In genomic region chr16:92403069-92403468, GRCm38 (mm10) we compare ENCODE assay signal across 8 mouse cellular contexts. TPM values are rescaled to one million over a fixed set of nuclear protein-coding genes. Genes with fewer than 3 reads are reported as not detected.
DNase-seq lines count a peak whose midpoint lies in the region; ATAC-seq lines count a peak whose summit lies in the region.

No protein-coding gene starts in this region.

- H3K4me3 ChIP-seq in forebrain, embryonic 10.5 days, result no peak overlapping the region
- H3K4me3 ChIP-seq in forebrain, embryonic 11.5 days (ENCODE audit: low read depth, low read length), result no peak overlapping the region
- H3K4me3 ChIP-seq in heart, embryonic 13.5 days, result no peak overlapping the region
- H3K4me3 ChIP-seq in lung, embryonic 16.5 days (ENCODE audit: low read length), result no peak overlapping the region
- H3K4me3 ChIP-seq in neural tube, embryonic 15.5 days (replicated peaks), result no peak overlapping the region

- no peaks in the 10 kb centered on the region for H3K36me3 ChIP-seq in forebrain, embryonic 10.5 days (replicated peaks)
- no peaks in the 10 kb centered on the region for H3K36me3 ChIP-seq in forebrain, embryonic 11.5 days (ENCODE audit: control insufficient read depth, insufficient read depth, low read length)
- no peaks in the 10 kb centered on the region for H3K36me3 ChIP-seq in heart, embryonic 13.5 days
- H3K36me3 ChIP-seq in lung, embryonic 16.5 days (ENCODE audit: control insufficient read depth, insufficient read depth, low read length), result no peaks in the 10 kb centered on the region
- H3K36me3 ChIP-seq in neural tube, embryonic 15.5 days, result no peaks in the 10 kb centered on the region

- peaks cover 24% of the 10 kb centered on the region for H3K27me3 ChIP-seq in forebrain, embryonic 10.5 days (ENCODE audit: poor library complexity, severe bottlenecking)
- no peaks in the 10 kb centered on the region for H3K27me3 ChIP-seq in forebrain, embryonic 11.5 days (ENCODE audit: control insufficient read depth, insufficient read depth, low read length)
- H3K27me3 ChIP-seq in heart, embryonic 13.5 days (replicated peaks), result no peaks in the 10 kb centered on the region
- H3K27me3 ChIP-seq in lung, embryonic 16.5 days (ENCODE audit: control insufficient read depth, insufficient read depth, low read depth, low read length), result no peaks in the 10 kb centered on the region
- H3K27me3 ChIP-seq in neural tube, embryonic 15.5 days (replicated peaks), result no peaks in the 10 kb centered on the region

- 82% methylated on average over 10 of the region's 10 CpGs for WGBS in forebrain, embryonic 10.5 days
- 83% methylated on average over 10 of the region's 10 CpGs for WGBS in forebrain, embryonic 11.5 days
- WGBS in heart, embryonic 13.5 days, result 65% methylated on average over 10 of the region's 10 CpGs
- 23% methylated on average over 10 of the region's 10 CpGs for WGBS in lung, embryonic 16.5 days
- WGBS in neural tube, embryonic 15.5 days, result 81% methylated on average over 10 of the region's 10 CpGs

- peaks cover 55% of the 10 kb centered on the region for H3K4me1 ChIP-seq in forebrain, embryonic 10.5 days
- H3K4me1 ChIP-seq in forebrain, embryonic 11.5 days (replicated peaks; ENCODE audit: control insufficient read depth, insufficient read depth, low read length), result peaks cover 26% of the 10 kb centered on the region
- peaks cover 62% of the 10 kb centered on the region for H3K4me1 ChIP-seq in heart, embryonic 13.5 days
- peaks cover 62% of the 10 kb centered on the region for H3K4me1 ChIP-seq in lung, embryonic 16.5 days (replicated peaks; ENCODE audit: control insufficient read depth, insufficient read depth, low read length)
- peaks cover 30% of the 10 kb centered on the region for H3K4me1 ChIP-seq in neural tube, embryonic 15.5 days

- H3K9me3 ChIP-seq in forebrain, embryonic 10.5 days, result no peaks in the 10 kb centered on the region
- H3K9me3 ChIP-seq in forebrain, embryonic 11.5 days (ENCODE audit: control insufficient read depth, low read length), result no peaks in the 10 kb centered on the region
- H3K9me3 ChIP-seq in heart, embryonic 13.5 days, result no peaks in the 10 kb centered on the region
- no peaks in the 10 kb centered on the region for H3K9me3 ChIP-seq in lung, embryonic 16.5 days (ENCODE audit: control insufficient read depth, low read length)
- no peaks in the 10 kb centered on the region for H3K9me3 ChIP-seq in neural tube, embryonic 15.5 days (replicated peaks)

- no peak overlapping the region for H3K9ac ChIP-seq in forebrain, embryonic 11.5 days (ENCODE audit: low read length)
- H3K9ac ChIP-seq in heart, embryonic 13.5 days, result peak overlapping the region; percentile 74; the same call in 1 of the 2 replicates
- H3K9ac ChIP-seq in lung, embryonic 16.5 days (ENCODE audit: low read length), result peak overlapping the region; percentile 44; the same call in 1 of the 2 replicates
- H3K9ac ChIP-seq in neural tube, embryonic 15.5 days (replicated peaks), result no peak overlapping the region

- H3K27ac ChIP-seq in forebrain, embryonic 10.5 days, result peak overlapping the region; percentile 63; the same call in 1 of the 2 replicates
- H3K27ac ChIP-seq in forebrain, embryonic 11.5 days (ENCODE audit: low read depth, low read length), result no peak overlapping the region
- H3K27ac ChIP-seq in heart, embryonic 13.5 days (replicated peaks), result peak overlapping the region; percentile 61
- peak overlapping the region; percentile 96 for H3K27ac ChIP-seq in lung, embryonic 16.5 days (ENCODE audit: low read length)
- H3K27ac ChIP-seq in neural tube, embryonic 15.5 days (replicated peaks), result no peak overlapping the region

- ATAC-seq in forebrain, embryonic 11.5 days (replicated peaks; ENCODE audit: low FRiP score), result no peak
- no peak for ATAC-seq in heart, embryonic 13.5 days (ENCODE audit: extremely low read depth, insufficient number of reproducible peaks, low FRiP score, low TSS enrichment)
- peak; percentile 70 for ATAC-seq in lung, embryonic 16.5 days (ENCODE audit: low read depth)
- no peak for ATAC-seq in neural tube, embryonic 15.5 days (ENCODE audit: low FRiP score)

- no peak for DNase-seq in forebrain, embryonic 10.5 days (ENCODE audit: extremely low spot score, low spot score)
- DNase-seq in forebrain, embryonic 11.5 days (ENCODE audit: low spot score), result no peak
- DNase-seq in R1 (ENCODE audit: low read depth, low spot score), result peak; percentile 33
- DNase-seq in embryo, embryonic 11 days, result no peak
- DNase-seq in frontal cortex, postnatal 25 days (ENCODE audit: low spot score in 2 of 2), result no peak

- H3K4me2 ChIP-seq in forebrain, embryonic 11.5 days (ENCODE audit: low read depth, low read length, severe bottlenecking), result no peak overlapping the region
- no peak overlapping the region for H3K4me2 ChIP-seq in heart, embryonic 13.5 days
- peak overlapping the region; percentile 38 for H3K4me2 ChIP-seq in lung, embryonic 16.5 days (ENCODE audit: low read depth, low read length)
- H3K4me2 ChIP-seq in neural tube, embryonic 15.5 days, result no peak overlapping the region

RNA-seq across cellular contexts. Expression of gene Kcne1, which starts 43.8 kb away (rescaled TPM):
- polyA plus RNA-seq in forebrain, embryonic 10.5 days (2016; fragmentation: Nextera tagmentation; extraction: Ambion mirVana), result 0.12 and 0.41 TPM in 2 replicates
- 0.29 TPM in 1 of 2 replicates, not detected in the other for polyA plus RNA-seq in forebrain, embryonic 11.5 days (2014; fragmentation: Nextera tagmentation; extraction: Ambion mirVana)
- 105 and 125 TPM in 2 replicates for polyA plus RNA-seq in heart, embryonic 13.5 days (2015; fragmentation: Nextera tagmentation; extraction: Ambion mirVana)
- 0.63 and 1.0 TPM in 2 replicates for polyA plus RNA-seq in lung, embryonic 16.5 days (2015; fragmentation: Nextera tagmentation; extraction: Ambion mirVana)
- 0.05 and 0.09 TPM in 2 replicates for polyA plus RNA-seq in neural tube, embryonic 15.5 days (2015; fragmentation: Nextera tagmentation; extraction: Ambion mirVana)

Comparison
In these comparisons a context has a peak if more than half of its experiments do, and no peak if none do; other contexts are left out.
1. H3K27ac ChIP-seq: peak in forebrain, embryonic 10.5 days (single experiment), heart, embryonic 13.5 days (single experiment) and lung, embryonic 16.5 days (single experiment); none in forebrain, embryonic 11.5 days (single experiment) and neural tube, embryonic 15.5 days (single experiment).
2. H3K9ac ChIP-seq: peak in heart, embryonic 13.5 days (single experiment) and lung, embryonic 16.5 days (single experiment); none in forebrain, embryonic 11.5 days (single experiment) and neural tube, embryonic 15.5 days (single experiment).
3. RNA of gene Kcne1, which starts 43.8 kb away (polyA plus RNA-seq): 105 to 125 TPM in heart, embryonic 13.5 days; 0.63 to 1.0 TPM in lung, embryonic 16.5 days, 0.12 to 0.41 TPM in forebrain, embryonic 10.5 days, 0.29 TPM in forebrain, embryonic 11.5 days and 0.05 to 0.09 TPM in neural tube, embryonic 15.5 days; every median in the first group is over 10 times any median in the second.